Mouse (Mus musculus): ENCODE data around the gene Xxylt1. TPM values are rescaled to one million over a fixed set of nuclear protein-coding genes. Genes with fewer than 3 reads are reported as not detected.

Xxylt1 gene
- total and polyA plus RNA-seq, 3 experiments: 21.5 to 45.7 (median 35.1) TPM

DNA sequence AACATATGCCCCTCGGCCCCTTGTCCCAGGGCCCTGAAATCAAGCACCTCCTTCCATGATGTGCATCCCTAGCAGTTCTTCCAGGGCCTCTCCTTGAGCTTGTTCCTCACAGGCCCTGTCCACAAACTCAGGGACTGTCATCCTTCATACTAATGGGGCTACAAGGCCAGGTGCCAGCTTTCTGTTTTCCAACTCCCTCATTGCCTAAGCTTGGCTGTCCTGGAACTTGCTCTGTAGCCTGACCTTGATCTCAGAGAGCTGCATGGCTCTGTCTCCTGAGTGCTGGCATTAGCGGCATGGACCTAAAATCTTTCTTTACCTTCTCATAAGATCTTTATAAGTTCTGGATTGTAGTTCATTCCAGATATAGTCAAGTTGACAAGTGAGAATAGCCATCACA, 39.7 kb downstream of the Xxylt1 start:
- in situ Hi-C loops (cut with MboI; ENCODE audit: low pct_ligation_motif_present, low pct_unique_long_range_greater_than_20kb, low sequenced_read_pairs): no loop called here
- Histone ChIP-seq H3K9ac (ENCODE audit: insufficient read depth, low read depth) (no peak overlapping the region), H3K9me3 (replicated peaks; ENCODE audit: low read length) (peaks cover 9% of the 10 kb centered on the region), H3K79me2 (replicated peaks; ENCODE audit: control insufficient read depth, extremely low read depth, insufficient read depth, poor library complexity, severe bottlenecking) (no peaks in the 10 kb centered on the region), H3K4me2 (ENCODE audit: insufficient read depth, low read depth, poor library complexity, severe bottlenecking) (no peak overlapping the region), H3K36me3 (replicated peaks in 1 of 2; ENCODE audit: control insufficient read depth in 1 of 2, insufficient read depth in 1 of 2, low read length in 1 of 2) (peaks cover 0 to 46% of the 10 kb centered on the region in 2 experiments), H3K4me3 (replicated peaks in 1 of 3; ENCODE audit: low read depth in 2 of 3, low read length in 2 of 3, poor library complexity in 1 of 3) (no peak overlapping the region), H3K27me3 (replicated peaks) (no peaks in the 10 kb centered on the region), H3K4me1 (ENCODE audit: control insufficient read depth in 1 of 2, insufficient read depth in 2 of 2) (peaks cover 6 to 54% of the 10 kb centered on the region in 2 experiments; a peak in 3 of 4 replicates), H3K27ac (ENCODE audit: insufficient read depth, low read depth) (no peak overlapping the region)
- TF ChIP-seq RCOR1 (conservative IDR thresholded peaks at IDR 0.05; ENCODE audit: low read depth, low read length) (no peak), NELFE (IDR thresholded peaks at IDR 0.05; ENCODE audit: low read depth, low read length) (no peak), RAD21 (IDR thresholded peaks at IDR 0.05; ENCODE audit: low read depth, low read length) (no peak), SMC3 (IDR thresholded peaks at IDR 0.05; ENCODE audit: low read depth, low read length) (no peak), CTCF (conservative IDR thresholded peaks at IDR 0.05 in 1 of 2, IDR thresholded peaks at IDR 0.05 in 1 of 2; ENCODE audit: low read depth in 2 of 2, low read length in 2 of 2) (no peak), MAZ (IDR thresholded peaks at IDR 0.05; ENCODE audit: low read depth, low read length) (no peak), EP300 (IDR thresholded peaks at IDR 0.05; ENCODE audit: low read length) (no peak), HCFC1 (IDR thresholded peaks at IDR 0.05; ENCODE audit: low read depth, low read length) (no peak), ELF1 (IDR thresholded peaks at IDR 0.05; ENCODE audit: low read depth, low read length) (no peak), KAT2A (IDR thresholded peaks at IDR 0.05; ENCODE audit: insufficient replicate concordance, low read length) (no peak), TBP (conservative IDR thresholded peaks at IDR 0.05; ENCODE audit: low read depth, low read length) (no peak), JUN (IDR thresholded peaks at IDR 0.05; ENCODE audit: insufficient read depth, low read depth, low read length) (no peak), TCF12 (IDR thresholded peaks at IDR 0.05; ENCODE audit: low read depth, low read length) (no peak), CHD2 (IDR thresholded peaks at IDR 0.05; ENCODE audit: low read length) (no peak), MYC (IDR thresholded peaks at IDR 0.05; ENCODE audit: low read depth, low read length) (no peak), IRF4 (IDR thresholded peaks at IDR 0.05; ENCODE audit: low read depth, low read length) (no peak)
- dilution Hi-C loops (cut with MboI; ENCODE audit: extremely low pct_ligation_motif_present, extremely low pct_unique_long_range_greater_than_20kb, low sequenced_read_pairs): no loop called here
- DNase-seq (ENCODE audit: extremely low read depth): no peak

DNA sequence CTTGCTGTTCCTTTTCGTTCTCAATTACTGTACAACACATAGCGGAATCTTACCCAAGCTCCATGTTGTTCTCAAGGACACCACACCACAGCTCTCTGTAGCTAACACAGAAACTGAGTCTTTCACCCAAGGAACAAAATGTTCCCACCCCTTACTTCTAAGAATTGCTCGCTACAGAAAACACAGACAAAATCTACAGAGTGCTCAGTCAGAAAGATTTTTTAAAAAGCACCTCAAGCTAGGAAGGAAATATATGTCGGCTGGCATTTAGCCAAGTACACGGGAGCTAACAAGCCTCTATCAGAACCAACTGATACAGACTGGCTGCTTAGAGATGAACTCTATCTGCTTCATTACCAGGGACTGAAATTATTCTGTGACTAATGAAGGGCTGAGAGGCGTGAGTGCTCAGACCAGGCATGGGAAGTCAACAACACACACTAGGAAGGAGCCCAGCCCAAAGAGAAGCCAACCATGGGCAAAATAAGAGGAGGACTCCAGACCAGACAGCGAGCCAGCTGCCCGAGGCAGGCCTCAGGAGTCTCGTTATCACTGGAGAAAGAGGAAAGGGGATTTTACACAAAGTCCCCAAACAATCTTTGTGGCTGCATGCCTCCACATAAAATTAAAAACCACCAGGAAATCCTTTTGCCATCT, 41.3 kb downstream of the Xxylt1 start:
- peaks cover 0 to 56% of the 10 kb centered on the region in 2 experiments for H3K36me3 ChIP-seq (replicated peaks in 1 of 2; ENCODE audit: control insufficient read depth in 1 of 2, insufficient read depth in 1 of 2, low read length in 1 of 2)
- no peaks in the 10 kb centered on the region for H3K79me2 ChIP-seq (replicated peaks; ENCODE audit: control insufficient read depth, extremely low read depth, insufficient read depth, poor library complexity, severe bottlenecking)
- no peak overlapping the region for H3K9ac ChIP-seq (ENCODE audit: insufficient read depth, low read depth)
- TF ChIP-seq ELF1 (IDR thresholded peaks at IDR 0.05; ENCODE audit: low read depth, low read length) (no peak), TBP (conservative IDR thresholded peaks at IDR 0.05; ENCODE audit: low read depth, low read length) (no peak), BHLHE40 (IDR thresholded peaks at IDR 0.05; ENCODE audit: low read depth, low read length) (no peak)
- H3K27me3 ChIP-seq (replicated peaks): no peaks in the 10 kb centered on the region
- no peak overlapping the region for H3K27ac ChIP-seq (ENCODE audit: insufficient read depth, low read depth)
- DNase-seq (ENCODE audit: extremely low read depth): no peak
- no peak overlapping the region for H3K4me2 ChIP-seq (ENCODE audit: insufficient read depth, low read depth, poor library complexity, severe bottlenecking)
- no peak overlapping the region for H3K4me3 ChIP-seq (replicated peaks in 1 of 3; ENCODE audit: low read depth in 2 of 3, low read length in 2 of 3, poor library complexity in 1 of 3)
- dilution Hi-C loops (cut with MboI; ENCODE audit: extremely low pct_ligation_motif_present, extremely low pct_unique_long_range_greater_than_20kb, low sequenced_read_pairs): no loop called here
- H3K4me1 ChIP-seq (ENCODE audit: control insufficient read depth in 1 of 2, insufficient read depth in 2 of 2): peaks cover 2 to 54% of the 10 kb centered on the region in 2 experiments
- peaks cover 9% of the 10 kb centered on the region for H3K9me3 ChIP-seq (replicated peaks; ENCODE audit: low read length)
- in situ Hi-C loops (cut with MboI; ENCODE audit: low pct_ligation_motif_present, low pct_unique_long_range_greater_than_20kb, low sequenced_read_pairs): no loop called here
